Mouse (Mus musculus) megakaryocyte, embryonic 14.5 days (primary cell): ENCODE results near the gene Rnd1.

ENCODE experiments used
- FLI1 ChIP-seq: IDR thresholded peaks from 2 replicates; pipeline ENCODE4 v1.6.1; 2012; ENCODE audit warnings: low read length, inconsistent platforms, mixed read lengths
- GATA1 ChIP-seq: IDR thresholded peaks from 3 replicates; pipeline ENCODE4 v1.6.1; 2012; ENCODE audit warnings: mixed read lengths, low read length, inconsistent platforms, borderline replicate concordance

- TF ChIP-seq GATA1: no peak
- no peak for TF ChIP-seq FLI1
These were observed 42.6 kb downstream of the Rnd1 start for GRCm38 (mm10) chr15:98634541-98635081.
